Mouse (Mus musculus): Measurements from ENCODE around the gene Utf1.

The Utf1 gene

GRCm38 (mm10) chr7:139975471-139975870 is 31.9 kb downstream of the Utf1 start:
- DNase-seq = no peak

- DNase-seq = peak; percentile 74
Measured at GRCm38 (mm10) chr7:139978278-139978892, 34.8 kb downstream of the Utf1 start, which contains the start of gene 6430531B16Rik. Gene 6430531B16Rik, minus strand, starts transcription at chr7:139978755.

GRCm38 (mm10) chr7:139979011-139979719 is 35.6 kb downstream of the Utf1 start:
- DNase-seq = no peak

DNA sequence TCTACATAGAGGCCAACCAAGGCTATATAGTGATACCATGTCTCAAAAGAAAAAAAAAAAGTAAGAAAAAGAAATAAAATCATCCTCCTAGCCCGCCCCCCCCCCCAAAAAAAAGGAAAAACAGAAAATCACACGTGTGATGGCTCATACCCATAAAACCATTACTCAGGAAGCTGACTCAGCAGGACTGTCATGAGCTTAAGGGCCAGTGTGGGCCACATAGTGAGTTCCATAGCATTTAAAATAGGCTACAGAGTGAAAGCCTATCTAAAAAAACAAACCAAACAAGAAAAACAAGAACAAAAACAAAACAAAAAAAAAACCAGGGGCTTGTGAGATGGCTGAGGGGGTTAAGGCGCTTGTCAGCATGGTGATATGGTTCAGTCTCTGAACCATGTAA is 37.2 kb downstream of the Utf1 start:
- DNase-seq = no peak

- no peak for DNase-seq
Measured at GRCm38 (mm10) chr7:139982058-139982457, 38.5 kb downstream of the Utf1 start.

GRCm38 (mm10) chr7:139984505-139984904 is 40.9 kb downstream of the Utf1 start:
- no peak for DNase-seq

- DNase-seq = no peak
Measured at GRCm38 (mm10) chr7:139988272-139988671, 44.7 kb downstream of the Utf1 start.

- DNase-seq = no peak
Measured at GRCm38 (mm10) chr7:139990864-139991394, 47.3 kb downstream of the Utf1 start.

GRCm38 (mm10) chr7:139992406-139992805 is 48.8 kb downstream of the Utf1 start, which contains the start of gene Adam8:
Gene Adam8, minus strand, starts transcription at chr7:139992562.
- DNase-seq = no peak

GRCm38 (mm10) chr7:139993532-139993931 is 49.9 kb downstream of the Utf1 start:
- no peak for DNase-seq

GRCm38 (mm10) chr7:139994202-139994601 is 50.6 kb downstream of the Utf1 start:
- no peak for DNase-seq

DNA sequence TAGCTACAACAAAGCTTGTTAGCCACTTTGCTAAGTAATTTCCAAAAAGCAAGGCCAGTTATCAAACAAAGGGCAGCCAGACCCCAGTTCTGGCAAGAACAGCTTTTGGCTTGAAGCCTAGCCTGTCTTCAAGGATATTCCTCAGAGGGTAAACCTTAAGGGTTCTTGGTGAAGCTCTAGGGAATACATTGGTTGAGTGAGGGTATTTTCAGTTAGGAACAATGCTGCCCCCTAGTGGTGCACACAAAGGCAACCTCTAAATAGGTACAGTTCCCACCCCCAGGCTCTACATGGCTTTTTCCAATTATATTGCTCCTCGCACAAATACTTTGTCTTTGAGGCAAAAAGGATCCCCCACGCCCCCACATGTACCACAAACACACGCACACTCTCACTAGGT is 51.1 kb downstream of the Utf1 start:
- DNase-seq = peak; percentile 47
